Mouse (Mus musculus) neutrophil, adult 5-6 weeks (primary cell): ENCODE measurements around the gene Slc38a10. TPM values are rescaled to one million over a fixed set of nuclear protein-coding genes. Genes with fewer than 3 reads are reported as not detected.

Experiments used
- ATAC-seq: fragments of 151-379, 151-347 bp; 2 replicates; pipeline ENCODE4 v1.8.0; 2017; ENCODE audit warnings: mild to moderate bottlenecking, moderate TSS enrichment; ENCODE audit not compliant: insufficient number of reproducible peaks, poor library complexity, low FRiP score, severe bottlenecking; ENCODE audit errors: extremely low read depth
- total RNA-seq: library from RNA; stranded (forward); fragments of 200-1000 nt; gene quantifications from 2 replicates; pipeline ENCODE4 v1.2.3, GENCODE M21; 2017

The Slc38a10 gene
- total RNA-seq, 1 experiment from 2014 or later, result 49.0 TPM

- no peak for ATAC-seq
Measured at GRCm38 (mm10) chr11:120112136-120112535, 39.0 kb downstream of the Slc38a10 start.

- ATAC-seq, result peak; percentile 30; the same call in 1 of the 2 replicates
Measured at GRCm38 (mm10) chr11:120111033-120111432, 40.1 kb downstream of the Slc38a10 start.

- ATAC-seq, result no peak
Measured at GRCm38 (mm10) chr11:120110554-120110953, 40.6 kb downstream of the Slc38a10 start.

- no peak for ATAC-seq
Measured at GRCm38 (mm10) chr11:120109558-120110210, 41.5 kb downstream of the Slc38a10 start.

GRCm38 (mm10) chr11:120107796-120108195 lies 43.4 kb downstream of the Slc38a10 start:
- no peak for ATAC-seq

GRCm38 (mm10) chr11:120107026-120107425 lies 44.1 kb downstream of the Slc38a10 start:
- ATAC-seq, result no peak

GRCm38 (mm10) chr11:120103431-120103997 lies 47.6 kb downstream of the Slc38a10 start:
- no peak for ATAC-seq

GRCm38 (mm10) chr11:120101036-120101435 lies 50.1 kb downstream of the Slc38a10 start:
- peak; percentile 30; the same call in 1 of the 2 replicates for ATAC-seq

GRCm38 (mm10) chr11:120098588-120099511 lies 52.3 kb downstream of the Slc38a10 start, which contains the start of the genes Tepsin and Ndufaf8:
TSS of gene Tepsin (minus strand) at chr11:120098731.
TSS of gene Ndufaf8 (plus strand) at chr11:120098928.
- peak; percentile 94 for ATAC-seq

GRCm38 (mm10) chr11:120092817-120093591 lies 58.1 kb downstream of the Slc38a10 start:
- ATAC-seq, result no peak

GRCm38 (mm10) chr11:120090661-120091060 lies 60.5 kb downstream of the Slc38a10 start:
- ATAC-seq, result no peak

- peak; percentile 97 for ATAC-seq
Measured at GRCm38 (mm10) chr11:120086702-120087152, 64.4 kb downstream of the Slc38a10 start, which contains the start of gene Cep131. TSS of gene Cep131 (minus strand) at chr11:120086827.

- ATAC-seq, result no peak
Measured at GRCm38 (mm10) chr11:120085891-120086627, 65.1 kb downstream of the Slc38a10 start.

- ATAC-seq, result no peak
Measured at GRCm38 (mm10) chr11:120080282-120080681, 70.9 kb downstream of the Slc38a10 start.

GRCm38 (mm10) chr11:120076191-120076590 lies 75.0 kb downstream of the Slc38a10 start:
- no peak for ATAC-seq

GRCm38 (mm10) chr11:120072986-120073647 lies 78.0 kb downstream of the Slc38a10 start:
- ATAC-seq, result no peak

GRCm38 (mm10) chr11:120071731-120072320 lies 79.3 kb downstream of the Slc38a10 start:
- ATAC-seq, result no peak
